Mouse (Mus musculus) small intestine, adult 10 weeks (tissue): Measurements from ENCODE around the gene Cecr2. TPM values are rescaled to one million over a fixed set of nuclear protein-coding genes. Genes with fewer than 3 reads are reported as not detected.

ENCODE experiments used
- polyA plus RNA-seq: library from polyadenylated mRNA; stranded (reverse); fragments of 350-450 nt; fragmentation: Illumina TruSeq; extraction: RNeasy Lipid Tissue Mini Kit (QIAGEN cat#74804); gene quantifications from one replicate; pipeline ENCODE4 v1.2.3, GENCODE M21; 2014; ENCODE audit warnings: low replicate concordance

Gene Cecr2
- 0.26 TPM for polyA plus RNA-seq

DNA sequence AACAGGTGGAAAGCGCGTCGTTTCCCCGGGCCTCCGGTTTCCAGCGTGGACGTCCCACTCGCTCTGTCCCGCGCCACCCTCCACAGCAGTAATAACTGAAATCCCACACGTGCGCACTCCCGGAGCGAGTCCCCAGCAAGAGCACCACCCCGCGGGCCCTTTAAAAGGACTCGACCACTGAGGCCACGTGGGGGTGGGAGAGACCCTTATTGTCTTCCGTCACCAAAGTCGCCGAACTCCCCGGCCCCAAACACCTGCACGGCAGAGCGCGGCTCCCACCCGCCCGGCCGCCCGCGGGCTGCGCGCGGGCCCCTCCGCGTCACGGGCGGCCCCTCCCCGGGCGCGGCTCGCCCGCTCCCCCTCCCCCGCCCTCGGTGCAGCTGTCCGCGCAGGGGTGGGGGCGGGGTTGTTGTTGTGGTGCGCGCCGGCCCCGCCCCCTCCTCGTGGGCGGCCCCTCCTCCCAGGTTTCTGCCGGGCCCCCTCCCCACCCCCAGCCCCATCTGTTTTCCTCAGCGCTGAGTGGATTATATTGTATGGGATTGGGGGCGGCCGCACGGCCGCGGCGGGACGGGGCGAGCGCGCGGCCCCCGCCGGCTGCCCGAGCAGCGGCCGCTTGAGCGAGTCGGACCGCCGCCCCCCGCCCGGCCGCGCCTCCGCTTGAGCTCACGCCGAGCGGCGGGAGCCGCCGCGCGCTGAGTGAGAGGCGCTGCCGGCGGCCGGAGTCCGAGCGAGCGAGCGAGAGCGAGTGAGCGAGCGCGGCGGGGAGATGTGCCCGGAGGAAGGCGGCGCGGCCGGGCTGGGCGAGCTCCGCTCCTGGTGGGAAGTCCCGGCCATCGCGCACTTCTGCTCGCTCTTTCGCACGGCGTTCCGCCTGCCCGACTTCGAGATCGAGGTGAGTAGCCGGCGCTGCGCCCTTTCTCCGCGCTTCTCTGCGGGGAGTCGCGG, at the start of gene Cecr2:
TSS of gene Cecr2 (plus strand) at position 554 of the 945 bp plus-strand sequence.

DNA sequence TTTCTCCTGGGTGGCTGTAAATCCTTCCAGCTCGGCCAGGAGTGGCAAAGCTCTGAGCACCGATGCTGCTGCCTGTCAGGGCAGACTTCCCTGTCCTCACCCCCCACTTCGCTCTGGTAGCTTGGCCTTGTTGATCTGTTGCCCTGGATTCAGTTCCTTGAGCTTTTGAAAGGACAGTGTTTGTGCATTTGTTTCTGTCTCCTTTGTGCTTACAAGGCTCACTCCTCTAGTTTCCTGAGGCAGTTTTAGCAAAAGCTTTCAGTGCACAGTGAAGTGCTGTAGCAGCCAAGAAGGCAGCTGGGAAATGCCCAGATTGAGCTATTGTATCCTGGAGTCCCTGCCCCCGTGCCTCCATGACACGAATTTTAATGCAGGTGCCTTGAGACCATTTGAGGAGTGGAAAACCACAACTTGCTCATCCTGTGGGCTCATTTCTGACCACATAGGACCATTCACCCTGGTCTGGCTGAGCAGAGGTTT, 107.0 kb downstream of the Cecr2 start, which contains the start of gene Slc25a18:
TSS of gene Slc25a18 (plus strand) at position 430 of the 480 bp plus-strand sequence.

Other genes starting within 250 kb of the Cecr2 start
- 3.2 TPM for gene Il17ra, start 203.1 kb upstream of the Cecr2 start, polyA plus RNA-seq
- gene Tmem121b, start 172.6 kb upstream of the Cecr2 start, polyA plus RNA-seq = not detected
- 5.4 TPM for gene Hdhd5, start 135.1 kb upstream of the Cecr2 start, polyA plus RNA-seq
- gene Slc25a18, start 107.2 kb downstream of the Cecr2 start, polyA plus RNA-seq = not detected
- 318 TPM for gene Atp6v1e1, start 156.4 kb downstream of the Cecr2 start, polyA plus RNA-seq
- gene Bcl2l13, start 169.8 kb downstream of the Cecr2 start, polyA plus RNA-seq = 6.6 TPM